Mouse (Mus musculus) midbrain, postnatal 0 days (tissue): Measurements from ENCODE around the gene Srarp. TPM values are rescaled to one million over a fixed set of nuclear protein-coding genes. Genes with fewer than 3 reads are reported as not detected.
A peak's percentile ranks its signal among the peaks of the same experiment; 100 is the strongest.

Experiments used
- ATAC-seq: fragments of 200-750 bp; cut with Nextera tagmentation; 2 replicates; pipeline ENCODE4 v1.8.0; 2017; ENCODE audit warnings: moderate number of reproducible peaks, mild to moderate bottlenecking, moderate TSS enrichment, moderate library complexity; ENCODE audit not compliant: low FRiP score
- DNase-seq: peaks from one replicate; pipeline ENCODE4 v3.0.0-alpha.2; 2015; ENCODE audit warnings: low spot score
- H3K27ac ChIP-seq: fragments of 300-500 bp; sonication (generic); 2 replicates; pipeline ENCODE4 v1.5.1; 2014; ENCODE audit warnings: low read depth, mild to moderate bottlenecking, low read length, mixed read lengths
- H3K27me3 ChIP-seq: fragments of 300-500 bp; sonication (generic); 2 replicates; pipeline ENCODE4 v1.6.1; 2014; ENCODE audit warnings: low read length, control low read depth, mixed read lengths; ENCODE audit not compliant: insufficient read depth
- H3K36me3 ChIP-seq: fragments of 300-500 bp; sonication (generic); 2 replicates; pipeline ENCODE4 v1.6.1; 2014; ENCODE audit warnings: low read length, control low read depth, mixed read lengths; ENCODE audit not compliant: insufficient read depth
- H3K4me1 ChIP-seq: fragments of 300-500 bp; sonication (generic); 2 replicates; pipeline ENCODE4 v1.6.1; 2014; ENCODE audit warnings: mild to moderate bottlenecking, control low read depth, antibody characterized with exemption, low read length, mixed read lengths; ENCODE audit not compliant: insufficient read depth
- H3K4me2 ChIP-seq: fragments of 300-500 bp; sonication (generic); 2 replicates; pipeline ENCODE4 v1.6.1; 2014; ENCODE audit warnings: low read depth, mild to moderate bottlenecking, low read length, mixed read lengths; ENCODE audit not compliant: poor library complexity, severe bottlenecking
- H3K4me3 ChIP-seq: fragments of 300-500 bp; sonication (generic); 2 replicates; pipeline ENCODE4 v1.5.1; 2014; ENCODE audit warnings: low read depth, mild to moderate bottlenecking, low read length, moderate library complexity
- H3K9ac ChIP-seq: fragments of 300-500 bp; sonication (generic); replicated peaks from 2 replicates; pipeline ENCODE4 v1.6.1; 2014; ENCODE audit warnings: mild to moderate bottlenecking, low read length, moderate library complexity, mixed read lengths; ENCODE audit not compliant: poor library complexity, severe bottlenecking
- H3K9me3 ChIP-seq: fragments of 300-500 bp; sonication (generic); 2 replicates; pipeline ENCODE4 v1.6.1; 2016; ENCODE audit warnings: low read length, control low read depth
- CTCF ChIP-seq: IDR thresholded peaks from 2 replicates; pipeline ENCODE4 v1.5.1; 2016; ENCODE audit warnings: antibody characterized with exemption, mild to moderate bottlenecking
- WGBS: fragments of 180-500 bp; shearing (Covaris S2); extraction: QIAGEN DNeasy Blood & Tissue Kit; methylation state at CpG from one replicate; pipeline ENCODE4 v1.1.7; 2014; 5-methylcytosine and 5-hydroxymethylcytosine counted together
- polyA plus RNA-seq: library from polyadenylated mRNA; unstranded; fragments of >200 nt; fragmentation: Nextera tagmentation; extraction: Ambion mirVana; gene quantifications from 2 replicates; pipeline ENCODE4 v1.2.1, GENCODE M21; 2015
- total RNA-seq: library from RNA; depleted of rRNA; stranded (reverse); fragments of >200 nt; gene quantifications from 2 replicates; pipeline ENCODE4 v1.2.3, GENCODE M21; 2014

Gene Srarp
- total and polyA plus RNA-seq, 2 experiments from 2014 or later = 0.52 to 1.9 TPM

GRCm38 (mm10) chr4:141466844-141467580 lies 31.1 kb upstream of the Srarp start:
- peak; percentile 31 for TF ChIP-seq CTCF
- H3K4me2 ChIP-seq = no peak overlapping the region
- no peaks in the 10 kb centered on the region for H3K27me3 ChIP-seq
- H3K9me3 ChIP-seq = no peaks in the 10 kb centered on the region
- H3K9ac ChIP-seq = no peak overlapping the region
- H3K27ac ChIP-seq = no peak overlapping the region
- WGBS = 85% methylated on average over 15 of the region's 15 CpGs
- ATAC-seq = no peak
- no peak overlapping the region for H3K4me3 ChIP-seq
- no peak for DNase-seq
- H3K4me1 ChIP-seq = no peaks in the 10 kb centered on the region
- peaks cover 87% of the 10 kb centered on the region for H3K36me3 ChIP-seq

- TF ChIP-seq CTCF = no peak
- no peaks in the 10 kb centered on the region for H3K4me1 ChIP-seq
- no peak overlapping the region for H3K4me2 ChIP-seq
- H3K9me3 ChIP-seq = no peaks in the 10 kb centered on the region
- H3K27ac ChIP-seq = no peak overlapping the region
- H3K36me3 ChIP-seq = peaks cover 83% of the 10 kb centered on the region
- DNase-seq (no peak), ATAC-seq (no peak)
- H3K9ac ChIP-seq = no peak overlapping the region
- no peak overlapping the region for H3K4me3 ChIP-seq
- no peaks in the 10 kb centered on the region for H3K27me3 ChIP-seq
- WGBS = 88% methylated on average over 16 of the region's 16 CpGs
Observed at GRCm38 (mm10) chr4:141466289-141466795, 30.4 kb upstream of the Srarp start.

GRCm38 (mm10) chr4:141465512-141466288 lies 29.8 kb upstream of the Srarp start:
- Histone ChIP-seq H3K9me3 (no peaks in the 10 kb centered on the region), H3K9ac (no peak overlapping the region), H3K27ac (no peak overlapping the region), H3K36me3 (peaks cover 78% of the 10 kb centered on the region), H3K4me2 (no peak overlapping the region), H3K4me3 (no peak overlapping the region), H3K27me3 (no peaks in the 10 kb centered on the region), H3K4me1 (no peaks in the 10 kb centered on the region)
- no peak for TF ChIP-seq CTCF
- WGBS = 83% methylated on average over 34 of the region's 34 CpGs
- no peak for DNase-seq
- no peak for ATAC-seq

- Histone ChIP-seq H3K9me3 (no peaks in the 10 kb centered on the region), H3K4me3 (no peak overlapping the region), H3K36me3 (peaks cover 72% of the 10 kb centered on the region), H3K27ac (no peak overlapping the region), H3K9ac (no peak overlapping the region), H3K4me2 (no peak overlapping the region), H3K27me3 (no peaks in the 10 kb centered on the region), H3K4me1 (no peaks in the 10 kb centered on the region)
- TF ChIP-seq CTCF = no peak; the same call in 1 of the 2 replicates
- ATAC-seq (no peak), DNase-seq (no peak)
- WGBS = 78% methylated on average over 16 of the region's 16 CpGs
Observed at GRCm38 (mm10) chr4:141464722-141465121, 28.8 kb upstream of the Srarp start.

- no peak for ATAC-seq
- Histone ChIP-seq H3K4me1 (no peaks in the 10 kb centered on the region), H3K4me3 (no peak overlapping the region), H3K27ac (no peak overlapping the region), H3K36me3 (peaks cover 60% of the 10 kb centered on the region), H3K4me2 (no peak overlapping the region), H3K9ac (no peak overlapping the region), H3K27me3 (no peaks in the 10 kb centered on the region), H3K9me3 (no peaks in the 10 kb centered on the region)
- 83% methylated on average over 14 of the region's 14 CpGs for WGBS
- DNase-seq = no peak
- no peak for TF ChIP-seq CTCF
Observed at GRCm38 (mm10) chr4:141463472-141463871, 27.6 kb upstream of the Srarp start.

GRCm38 (mm10) chr4:141461576-141461975 lies 25.7 kb upstream of the Srarp start:
- no peak for ATAC-seq

More at GRCm38 (mm10) chr4:141461576-141461975, 25.7 kb upstream of the Srarp start:
- Histone ChIP-seq H3K9ac (no peak overlapping the region), H3K4me1 (no peaks in the 10 kb centered on the region), H3K27ac (no peak overlapping the region), H3K36me3 (peaks cover 49% of the 10 kb centered on the region), H3K4me3 (no peak overlapping the region), H3K27me3 (no peaks in the 10 kb centered on the region), H3K9me3 (no peaks in the 10 kb centered on the region), H3K4me2 (no peak overlapping the region)
- DNase-seq = no peak
- TF ChIP-seq CTCF = no peak
- 83% methylated on average over 12 of the region's 12 CpGs for whole genome bisulfite sequencing
